Mouse (Mus musculus) CH12.LX (cell line): ENCODE results near the gene Prr14l. TPM values are rescaled to one million over a fixed set of nuclear protein-coding genes. Genes with fewer than 3 reads are reported as not detected.
"Not testable (repeated sequence)": the region's sequence is repeated elsewhere in the genome, so short reads cannot be mapped to it uniquely, and the experiment has no call there.

Source experiments
- DNase-seq: peaks from one replicate; pipeline ENCODE4 v3.0.0-alpha.2; 2013; ENCODE audit errors: extremely low read depth
- H3K27ac ChIP-seq: 2 replicates; pipeline ENCODE4 v1.5.1; 2012; ENCODE audit warnings: low read depth, mild to moderate bottlenecking, control low read depth, moderate library complexity; ENCODE audit not compliant: insufficient read depth
- H3K27me3 ChIP-seq: replicated peaks from 2 replicates; pipeline ENCODE3; 2012; ENCODE audit warnings: inconsistent platforms
- H3K36me3 ChIP-seq, 2 experiments: replicated peaks in 1 of 2; 2 replicates each; pipeline versions ENCODE3 to v1.6.1; 2012; ENCODE audit warnings: inconsistent platforms in 1 of 2, low read length in 1 of 2, mild to moderate bottlenecking in 1 of 2, mixed read lengths in 1 of 2, moderate library complexity in 1 of 2; ENCODE audit not compliant: control insufficient read depth in 1 of 2, insufficient read depth in 1 of 2
- H3K4me1 ChIP-seq, 2 experiments: 2 replicates each; pipeline ENCODE4 v1.6.1; 2012; ENCODE audit warnings: inconsistent platforms in 1 of 2, moderate library complexity in 1 of 2; ENCODE audit not compliant: insufficient read depth in 2 of 2, control insufficient read depth in 1 of 2
- H3K4me2 ChIP-seq: 2 replicates; pipeline ENCODE4 v1.6.1; 2012; ENCODE audit warnings: low read depth, mild to moderate bottlenecking, control low read depth; ENCODE audit not compliant: poor library complexity, insufficient read depth, severe bottlenecking
- H3K4me3 ChIP-seq, 3 experiments: fragments of 150-350 bp in 1 of 3; sonication (generic) in 1 of 3; replicated peaks in 1 of 3; 2 replicates each; pipeline versions ENCODE3 to v1.5.1; 2011 to 2012; ENCODE audit warnings: low read depth in 2 of 3, low read length in 2 of 3, mild to moderate bottlenecking in 2 of 3, moderate library complexity in 2 of 3, control low read depth in 1 of 3, improper control_type of control experiment in 1 of 3, inconsistent platforms in 1 of 3, mixed read lengths in 1 of 3; ENCODE audit not compliant: poor library complexity in 1 of 3
- H3K79me2 ChIP-seq: replicated peaks from 2 replicates; pipeline ENCODE4 v1.6.1; 2012; ENCODE audit warnings: mild to moderate bottlenecking, moderate library complexity; ENCODE audit not compliant: control insufficient read depth, poor library complexity, insufficient read depth, severe bottlenecking; ENCODE audit errors: extremely low read depth
- H3K9ac ChIP-seq: 2 replicates; pipeline ENCODE4 v1.6.1; 2012; ENCODE audit warnings: low read depth, mild to moderate bottlenecking, control low read depth, moderate library complexity; ENCODE audit not compliant: insufficient read depth
- H3K9me3 ChIP-seq: replicated peaks from 2 replicates; pipeline ENCODE3; 2012; ENCODE audit warnings: low read length, inconsistent platforms, mixed read lengths
- BHLHE40 ChIP-seq: IDR thresholded peaks from 2 replicates; pipeline ENCODE4 v1.6.1; 2011; ENCODE audit warnings: mild to moderate bottlenecking, low read depth, low read length, improper control_type of control experiment
- CHD2 ChIP-seq: IDR thresholded peaks from 2 replicates; pipeline ENCODE4 v1.6.1; 2011; ENCODE audit warnings: low read length, improper control_type of control experiment
- CTCF ChIP-seq, 2 experiments: IDR thresholded peaks in 1 of 2; conservative IDR thresholded peaks in 1 of 2; 2 replicates each; pipeline ENCODE4 v1.5.1; 2011 to 2012; ENCODE audit warnings: low read depth in 2 of 2, low read length in 2 of 2, improper control_type of control experiment in 1 of 2, inconsistent platforms in 1 of 2, mild to moderate bottlenecking in 1 of 2, moderate library complexity in 1 of 2
- E2F4 ChIP-seq: IDR thresholded peaks from 2 replicates; pipeline ENCODE4 v1.6.1; 2011; ENCODE audit warnings: low read depth, low read length, improper control_type of control experiment; ENCODE audit not compliant: insufficient replicate concordance
- JUN ChIP-seq: IDR thresholded peaks from 2 replicates; pipeline ENCODE4 v1.6.1; 2011; ENCODE audit warnings: low read depth, mild to moderate bottlenecking, low read length, improper control_type of control experiment, moderate library complexity; ENCODE audit not compliant: insufficient read depth
- JUND ChIP-seq: conservative IDR thresholded peaks from 2 replicates; pipeline ENCODE4 v1.6.1; 2011; ENCODE audit warnings: low read depth, low read length, improper control_type of control experiment
- KAT2A ChIP-seq: IDR thresholded peaks from 2 replicates; pipeline ENCODE4 v1.6.1; 2012; ENCODE audit warnings: low read length, improper control_type of control experiment, inconsistent platforms; ENCODE audit not compliant: insufficient replicate concordance
- MAX ChIP-seq: IDR thresholded peaks from 2 replicates; pipeline ENCODE4 v1.6.1; 2011; ENCODE audit warnings: low read length, improper control_type of control experiment
- USF1 ChIP-seq: IDR thresholded peaks from 2 replicates; pipeline ENCODE4 v1.6.1; 2014; ENCODE audit warnings: low read depth, mild to moderate bottlenecking, inconsistent platforms, low read length, improper control_type of control experiment
- ZKSCAN1 ChIP-seq: IDR thresholded peaks from 2 replicates; pipeline ENCODE4 v1.6.1; 2012; ENCODE audit warnings: low read depth, inconsistent platforms, low read length, improper control_type of control experiment, borderline replicate concordance
- dilution Hi-C: fragments of 300-500 bp; cut with MboI; formaldehyde crosslinking; loops from 2 replicates; pipeline ENCODE4 v1.14.3; 2020; ENCODE audit warnings: low sequenced_read_pairs; ENCODE audit not compliant: extremely low pct_unique_long_range_greater_than_20kb, extremely low pct_ligation_motif_present
- in situ Hi-C: fragments of 300-500 bp; cut with MboI; formaldehyde crosslinking; loops from 3 replicates; pipeline ENCODE4 v1.14.3; 2019; ENCODE audit warnings: low sequenced_read_pairs, low pct_ligation_motif_present, low pct_unique_long_range_greater_than_20kb, mixed read lengths
- polyA plus RNA-seq: library from polyadenylated mRNA; unstranded; fragments of >175 nt; gene quantifications from 2 replicates; pipeline ENCODE4 v1.2.1, GENCODE M21; 2012; ENCODE audit warnings: low read depth; ENCODE audit not compliant: insufficient read length
- total RNA-seq, 2 experiments: library from RNA; depleted of rRNA; stranded (reverse); fragments of 300-350 nt in 1 of 2; fragments of >200 nt in 1 of 2; gene quantifications; 2 replicates each; pipeline ENCODE4 v1.2.3; 2012 to 2014

Gene Prr14l
- total and polyA plus RNA-seq, 3 experiments = 5.4 to 15.6 (median 14.5) TPM

- no peak overlapping the region for H3K27ac ChIP-seq
- H3K36me3 ChIP-seq = peaks cover 74 to 90% of the 10 kb centered on the region in 2 experiments
- H3K9me3 ChIP-seq = no peaks in the 10 kb centered on the region
- dilution Hi-C loops = no loop called here
- no peak for TF ChIP-seq E2F4
- no peak overlapping the region for H3K4me2 ChIP-seq
- H3K4me1 ChIP-seq = no peaks in the 10 kb centered on the region
- no peak overlapping the region for H3K4me3 ChIP-seq
- no peaks in the 10 kb centered on the region for H3K27me3 ChIP-seq
- no peak overlapping the region for H3K9ac ChIP-seq
- peaks cover 4% of the 10 kb centered on the region; the same call in 1 of the 2 replicates for H3K79me2 ChIP-seq
- in situ Hi-C loops = no loop called here
- no peak for DNase-seq
These were observed 19.6 kb downstream of the Prr14l start for GRCm38 (mm10) chr5:32834497-32834896.

- in situ Hi-C loops = no loop called here
- Histone ChIP-seq H3K27me3 (no peaks in the 10 kb centered on the region), H3K9me3 (no peaks in the 10 kb centered on the region), H3K9ac (no peak overlapping the region), H3K79me2 (peaks cover 4% of the 10 kb centered on the region), H3K4me3 (no peak overlapping the region), H3K4me2 (no peak overlapping the region), H3K36me3 (peaks cover 65 to 87% of the 10 kb centered on the region in 2 experiments), H3K4me1 (no peaks in the 10 kb centered on the region), H3K27ac (no peak overlapping the region)
- dilution Hi-C loops = no loop called here
- no peak for TF ChIP-seq USF1
- no peak for TF ChIP-seq JUND
- no peak for TF ChIP-seq BHLHE40
- TF ChIP-seq CHD2 = no peak
- no peak for TF ChIP-seq JUN
- TF ChIP-seq MAX = no peak
- no peak for TF ChIP-seq CTCF (conservative IDR thresholded peaks at IDR 0.05 in 1 of 2, IDR thresholded peaks at IDR 0.05 in 1 of 2; ENCODE audit: low read depth in 2 of 2, low read length in 2 of 2)
- no peak for TF ChIP-seq KAT2A
- TF ChIP-seq ZKSCAN1 = no peak
- DNase-seq = no peak
These were observed 24.0 kb downstream of the Prr14l start for GRCm38 (mm10) chr5:32830054-32830453.

GRCm38 (mm10) chr5:32828766-32829165 lies 25.3 kb downstream of the Prr14l start:
- peaks cover 55 to 76% of the 10 kb centered on the region in 2 experiments for H3K36me3 ChIP-seq
- H3K27me3 ChIP-seq, H3K4me1 ChIP-seq, DNase-seq, H3K9ac ChIP-seq, H3K79me2 ChIP-seq, H3K9me3 ChIP-seq, H3K4me3 ChIP-seq, H3K27ac ChIP-seq, dilution Hi-C loops, H3K4me2 ChIP-seq, in situ Hi-C loops: not testable (repeated sequence)
